Mouse (Mus musculus) liver, embryonic 11.5 days (tissue): ENCODE data around the gene Mapk6. TPM values are rescaled to one million over a fixed set of nuclear protein-coding genes. Genes with fewer than 3 reads are reported as not detected.

ENCODE experiments used
- ATAC-seq: fragments of 200-750 bp; cut with Nextera tagmentation; replicated peaks from 2 replicates; pipeline ENCODE4 v1.8.0; 2017; ENCODE audit warnings: moderate number of reproducible peaks, mild to moderate bottlenecking, moderate TSS enrichment, moderate library complexity; ENCODE audit not compliant: low FRiP score
- DNase-seq: peaks from one replicate; pipeline ENCODE4 v3.0.0-alpha.2; 2017; ENCODE audit warnings: low spot score
- H3K27ac ChIP-seq: fragments of 300-500 bp; sonication (generic); 2 replicates; pipeline ENCODE4 v1.5.1; 2014; ENCODE audit warnings: mild to moderate bottlenecking, low read depth, low read length, control low read depth
- H3K27me3 ChIP-seq: fragments of 300-500 bp; sonication (generic); replicated peaks from 2 replicates; pipeline ENCODE4 v1.6.1; 2014; ENCODE audit warnings: low read length, mixed read lengths; ENCODE audit not compliant: control insufficient read depth, insufficient read depth
- H3K36me3 ChIP-seq: fragments of 300-500 bp; sonication (generic); 2 replicates; pipeline ENCODE4 v1.6.1; 2014; ENCODE audit warnings: mild to moderate bottlenecking, low read length, moderate library complexity, mixed read lengths; ENCODE audit not compliant: control insufficient read depth, insufficient read depth
- H3K4me1 ChIP-seq: fragments of 300-500 bp; sonication (generic); replicated peaks from 2 replicates; pipeline ENCODE4 v1.6.1; 2014; ENCODE audit warnings: low read length, mixed read lengths; ENCODE audit not compliant: control insufficient read depth, insufficient read depth
- H3K4me2 ChIP-seq: fragments of 300-500 bp; sonication (generic); 2 replicates; pipeline ENCODE4 v1.6.1; 2014; ENCODE audit warnings: mild to moderate bottlenecking, control low read depth, moderate library complexity
- H3K4me3 ChIP-seq: fragments of 300-500 bp; sonication (generic); 2 replicates; pipeline ENCODE4 v1.5.1; 2014; ENCODE audit warnings: low read depth, low read length, control low read depth
- H3K9ac ChIP-seq: fragments of 300-500 bp; sonication (generic); 2 replicates; pipeline ENCODE4 v1.6.1; 2014; ENCODE audit warnings: low read depth, low read length, control low read depth
- H3K9me3 ChIP-seq: fragments of 300-500 bp; sonication (generic); 2 replicates; pipeline ENCODE4 v1.6.1; 2016; ENCODE audit warnings: low read length, inconsistent platforms, mixed read lengths; ENCODE audit not compliant: control insufficient read depth
- WGBS: fragments of 180-500 bp; shearing (Covaris S2); extraction: QIAGEN DNeasy Blood & Tissue Kit; methylation state at CpG from one replicate; pipeline ENCODE4 v1.1.7; 2014; 5-methylcytosine and 5-hydroxymethylcytosine counted together
- polyA plus RNA-seq: library from polyadenylated mRNA; unstranded; fragments of >200 nt; fragmentation: Nextera tagmentation; extraction: Ambion mirVana; gene quantifications from 2 replicates; pipeline ENCODE4 v1.2.1, GENCODE M21; 2014

Mapk6 gene
- polyA plus RNA-seq, 1 experiment from 2014 or later: 61.0 TPM

DNA sequence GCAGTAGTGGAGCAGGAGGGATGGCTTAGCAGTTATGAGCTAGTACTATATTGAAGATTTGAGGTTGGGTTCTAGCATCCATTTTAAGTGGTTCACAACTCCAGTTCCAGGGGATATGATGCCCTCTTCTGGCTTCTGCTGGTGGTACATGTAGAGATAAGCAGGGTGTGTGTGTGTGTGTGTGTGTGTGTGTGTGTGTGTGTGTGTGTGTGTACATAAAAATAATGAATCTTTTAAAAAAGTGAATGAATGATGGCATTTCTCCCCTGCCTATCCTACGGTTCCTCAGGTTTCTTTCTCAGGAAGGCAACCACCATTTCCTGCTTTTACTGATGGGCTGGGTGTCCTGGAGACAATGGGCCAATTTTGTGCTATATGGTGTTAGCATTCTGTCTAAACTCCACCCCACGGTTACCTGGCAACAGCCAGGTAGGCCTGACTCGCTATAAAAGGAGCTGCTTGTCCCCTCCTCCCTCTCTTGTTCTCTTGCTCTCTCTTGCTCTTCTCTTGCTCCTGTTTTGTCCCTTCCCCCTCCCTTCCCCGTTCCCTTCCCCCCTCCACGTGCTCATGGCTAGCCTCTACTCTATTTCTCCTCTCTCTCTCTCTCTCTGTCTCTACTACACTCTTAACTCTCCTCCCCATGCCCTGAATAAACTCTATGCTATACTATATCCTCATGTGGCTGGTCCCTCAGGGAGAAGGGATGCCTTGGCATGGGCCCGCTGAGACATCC lies 28.0 kb upstream of the Mapk6 start:
- WGBS: 33% methylated on average over 6 of the region's 6 CpGs
- ATAC-seq (no peak), DNase-seq (no peak)
- no peak overlapping the region for H3K4me2 ChIP-seq
- H3K4me3 ChIP-seq: no peak overlapping the region
- no peaks in the 10 kb centered on the region for H3K36me3 ChIP-seq
- H3K9ac ChIP-seq: no peak overlapping the region
- no peaks in the 10 kb centered on the region for H3K9me3 ChIP-seq
- H3K4me1 ChIP-seq: peaks cover 6% of the 10 kb centered on the region
- no peak overlapping the region for H3K27ac ChIP-seq
- H3K27me3 ChIP-seq: no peaks in the 10 kb centered on the region

DNA sequence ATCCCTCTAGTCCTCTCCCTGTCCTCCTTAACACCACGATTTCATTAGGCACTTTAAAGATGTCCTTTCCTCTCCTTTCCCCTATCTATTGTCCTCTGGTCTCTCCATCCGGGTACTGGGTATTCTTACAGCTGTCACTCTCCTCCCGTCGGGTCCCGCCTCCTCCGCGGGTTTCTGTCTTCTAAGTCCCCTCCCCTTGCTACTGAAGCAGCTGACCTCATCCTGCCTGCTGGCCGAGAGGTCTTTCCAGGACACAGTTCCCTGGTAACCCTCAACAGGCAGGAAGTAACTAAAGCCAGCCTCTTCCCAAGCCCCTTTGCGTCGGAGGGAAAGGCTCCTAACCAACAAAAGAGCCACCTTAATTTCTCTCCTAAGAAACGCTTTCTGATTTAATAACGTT lies 26.1 kb upstream of the Mapk6 start:
- 0 out of 2 replicates have a peak, but pooled peaks cover 2% of the 10 kb centered on the region for H3K4me1 ChIP-seq

GRCm38 (mm10) chr9:75435291-75435690 lies 25.5 kb upstream of the Mapk6 start:
- no peaks in the 10 kb centered on the region for H3K27me3 ChIP-seq
- H3K9me3 ChIP-seq: no peaks in the 10 kb centered on the region
- no peaks in the 10 kb centered on the region for H3K36me3 ChIP-seq
- no peak overlapping the region for H3K9ac ChIP-seq
- ATAC-seq: no peak
- DNase-seq: no peak
- H3K27ac ChIP-seq: no peak overlapping the region
- 0 out of 2 replicates have a peak, but pooled peaks cover 2% of the 10 kb centered on the region for H3K4me1 ChIP-seq
- H3K4me3 ChIP-seq: no peak overlapping the region
- WGBS: 83% methylated on average over 4 of the region's 4 CpGs
- H3K4me2 ChIP-seq: no peak overlapping the region

More for the DNA sequence above, 26.1 kb upstream of the Mapk6 start:
- no peaks in the 10 kb centered on the region for H3K36me3 ChIP-seq
- peak overlapping the region; percentile 31 for H3K4me2 ChIP-seq
- peak; percentile 58 for DNase-seq
- ATAC-seq: peak; percentile 49
- no peak overlapping the region for H3K9ac ChIP-seq
- 8% methylated on average over 12 of the region's 12 CpGs for whole genome bisulfite sequencing
- H3K9me3 ChIP-seq: no peaks in the 10 kb centered on the region
- no peak overlapping the region for H3K27ac ChIP-seq
- no peaks in the 10 kb centered on the region for H3K27me3 ChIP-seq
- no peak overlapping the region for H3K4me3 ChIP-seq

GRCm38 (mm10) chr9:75434872-75435271 lies 25.1 kb upstream of the Mapk6 start:
- H3K4me2 ChIP-seq: no peak overlapping the region
- no peaks in the 10 kb centered on the region for H3K27me3 ChIP-seq
- H3K36me3 ChIP-seq: no peaks in the 10 kb centered on the region
- ATAC-seq: no peak
- no peak overlapping the region for H3K9ac ChIP-seq
- H3K9me3 ChIP-seq: no peaks in the 10 kb centered on the region
- H3K4me3 ChIP-seq: no peak overlapping the region
- WGBS: 74% methylated on average over 6 of the region's 6 CpGs
- no peak for DNase-seq
- H3K4me1 ChIP-seq: 0 out of 2 replicates have a peak, but pooled peaks cover 2% of the 10 kb centered on the region
- H3K27ac ChIP-seq: no peak overlapping the region

- no peaks in the 10 kb centered on the region for H3K36me3 ChIP-seq
- H3K9me3 ChIP-seq: no peaks in the 10 kb centered on the region
- 0 out of 2 replicates have a peak, but pooled peaks cover 2% of the 10 kb centered on the region for H3K4me1 ChIP-seq
- H3K27ac ChIP-seq: no peak overlapping the region
- H3K4me3 ChIP-seq: no peak overlapping the region
- WGBS: 33% methylated on average over 7 of the region's 7 CpGs
- ATAC-seq (peak; percentile 16; the same call in 1 of the 2 replicates), DNase-seq (no peak)
- no peak overlapping the region for H3K9ac ChIP-seq
- no peak overlapping the region; the same call in 1 of the 2 replicates for H3K4me2 ChIP-seq
- no peaks in the 10 kb centered on the region for H3K27me3 ChIP-seq
Measured at GRCm38 (mm10) chr9:75434172-75434793, 24.5 kb upstream of the Mapk6 start.

- H3K4me1 ChIP-seq: 0 out of 2 replicates have a peak, but pooled peaks cover 2% of the 10 kb centered on the region
- H3K27ac ChIP-seq: no peak overlapping the region
- no peak for ATAC-seq
- H3K36me3 ChIP-seq: no peaks in the 10 kb centered on the region
- H3K27me3 ChIP-seq: no peaks in the 10 kb centered on the region
- no peak for DNase-seq
- H3K9ac ChIP-seq: no peak overlapping the region
- no peaks in the 10 kb centered on the region for H3K9me3 ChIP-seq
- H3K4me2 ChIP-seq: no peak overlapping the region
- 80% methylated on average over 3 of the region's 3 CpGs for WGBS
- H3K4me3 ChIP-seq: no peak overlapping the region
Measured at GRCm38 (mm10) chr9:75432694-75433093, 22.9 kb upstream of the Mapk6 start.

DNA sequence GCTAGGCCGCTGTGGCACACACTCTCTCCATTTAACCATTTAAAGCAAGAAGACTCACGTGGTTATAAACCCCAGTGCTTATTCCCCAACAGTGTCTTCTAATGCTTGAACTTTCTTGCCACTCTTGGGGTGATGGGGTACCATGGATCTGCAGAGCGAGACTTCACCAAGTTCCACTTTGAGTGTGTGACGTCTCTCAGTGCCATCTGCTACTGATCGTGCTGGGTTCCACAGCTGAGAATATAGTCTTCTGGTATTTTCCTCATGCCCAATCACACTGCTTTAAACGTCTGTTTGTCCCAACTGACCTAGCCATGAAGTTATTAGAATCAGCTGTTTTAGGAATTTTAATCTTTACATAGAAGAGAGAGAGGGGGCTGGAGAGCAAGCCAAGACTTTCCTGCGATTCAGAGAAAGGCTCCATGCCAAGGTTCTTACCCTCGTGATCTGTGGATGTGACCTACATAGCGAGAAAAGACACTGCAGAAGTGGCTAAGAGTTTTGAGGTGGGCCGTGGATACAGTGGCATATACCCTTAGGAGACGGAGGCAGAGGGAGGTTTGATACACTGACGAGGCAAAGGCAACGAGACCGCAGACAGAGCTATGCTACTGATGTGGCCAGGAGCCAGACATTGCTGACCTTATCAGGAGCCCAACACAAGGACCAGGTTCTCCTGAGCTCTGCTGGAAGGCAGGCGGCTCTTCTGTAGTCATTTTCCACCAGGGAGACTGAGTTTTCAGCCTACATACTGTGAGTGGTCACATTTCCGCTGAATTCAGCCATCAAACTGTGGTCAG lies 21.2 kb upstream of the Mapk6 start:
- ATAC-seq: peak; percentile 84
- Histone ChIP-seq H3K9me3 (no peaks in the 10 kb centered on the region), H3K4me3 (no peak overlapping the region), H3K27me3 (no peaks in the 10 kb centered on the region), H3K27ac (no peak overlapping the region), H3K4me1 (0 out of 2 replicates have a peak, but pooled peaks cover 2% of the 10 kb centered on the region), H3K4me2 (no peak overlapping the region), H3K36me3 (no peaks in the 10 kb centered on the region), H3K9ac (no peak overlapping the region)
- DNase-seq: no peak
- WGBS: 62% methylated on average over 16 of the region's 16 CpGs

DNA sequence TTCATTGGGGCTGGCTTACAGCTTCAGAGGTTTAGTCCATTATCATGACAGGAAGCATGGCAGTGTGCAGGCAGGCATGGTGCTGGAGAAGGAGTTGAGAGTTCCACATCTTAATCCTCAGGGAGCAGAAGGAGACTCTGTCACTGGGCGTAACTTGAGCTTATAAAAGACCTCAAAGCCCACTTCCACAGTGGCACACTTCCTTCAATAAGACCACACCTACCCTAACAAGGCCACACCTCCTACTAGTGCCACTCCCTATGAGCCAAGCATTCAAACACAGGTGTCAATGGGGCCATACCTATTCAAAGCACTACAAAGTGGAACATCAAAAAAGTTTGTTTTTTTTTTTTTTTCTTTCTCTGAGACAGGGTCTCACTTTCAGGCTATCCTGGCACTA lies 19.9 kb upstream of the Mapk6 start:
- DNase-seq (no peak), ATAC-seq (no peak)
- H3K9me3 ChIP-seq: no peaks in the 10 kb centered on the region
- H3K36me3 ChIP-seq: no peaks in the 10 kb centered on the region
- H3K27ac ChIP-seq: no peak overlapping the region
- peaks cover 2% of the 10 kb centered on the region; the same call in 1 of the 2 replicates for H3K4me1 ChIP-seq
- no peak overlapping the region for H3K4me2 ChIP-seq
- no peaks in the 10 kb centered on the region for H3K27me3 ChIP-seq
- 87% methylated on average over 1 of the region's 1 CpGs for WGBS
- no peak overlapping the region for H3K9ac ChIP-seq
- H3K4me3 ChIP-seq: no peak overlapping the region
